Mouse (Mus musculus) forebrain, embryonic 12.5 days (tissue): Measurements from ENCODE around the gene Scrn3. TPM values are rescaled to one million over a fixed set of nuclear protein-coding genes. Genes with fewer than 3 reads are reported as not detected.

Experiments used
- ATAC-seq: fragments of 200-750 bp; cut with Nextera tagmentation; 2 replicates; pipeline ENCODE4 v1.8.0; 2017; ENCODE audit warnings: moderate TSS enrichment; ENCODE audit not compliant: low FRiP score
- H3K27ac ChIP-seq: fragments of 300-500 bp; sonication (generic); 2 replicates; pipeline ENCODE4 v1.5.1; 2016; ENCODE audit warnings: mild to moderate bottlenecking
- H3K27me3 ChIP-seq: fragments of 300-500 bp; sonication (generic); 2 replicates; pipeline ENCODE4 v1.6.1; 2016; ENCODE audit warnings: mild to moderate bottlenecking
- H3K36me3 ChIP-seq: fragments of 300-500 bp; sonication (generic); replicated peaks from 2 replicates; pipeline ENCODE4 v1.6.1; 2016; ENCODE audit warnings: mild to moderate bottlenecking
- H3K4me1 ChIP-seq: fragments of 300-500 bp; sonication (generic); 2 replicates; pipeline ENCODE4 v1.6.1; 2016
- H3K4me2 ChIP-seq: fragments of 300-500 bp; sonication (generic); 2 replicates; pipeline ENCODE4 v1.6.1; 2016; ENCODE audit warnings: mild to moderate bottlenecking, moderate library complexity
- H3K4me3 ChIP-seq: fragments of 300-500 bp; sonication (generic); replicated peaks from 2 replicates; pipeline ENCODE4 v1.5.1; 2016; ENCODE audit warnings: mild to moderate bottlenecking
- H3K9ac ChIP-seq: fragments of 300-500 bp; sonication (generic); 2 replicates; pipeline ENCODE4 v1.6.1; 2016; ENCODE audit warnings: mild to moderate bottlenecking
- H3K9me3 ChIP-seq: fragments of 300-500 bp; sonication (generic); 2 replicates; pipeline ENCODE4 v1.6.1; 2016
- WGBS: fragments of 180-500 bp; shearing (Covaris S2); methylation state at CpG from one replicate; pipeline ENCODE4 v1.1.7; 2016; 5-methylcytosine and 5-hydroxymethylcytosine counted together
- polyA plus RNA-seq: library from polyadenylated mRNA; unstranded; fragments of >200 nt; fragmentation: Nextera tagmentation; extraction: Ambion mirVana; gene quantifications from 2 replicates; pipeline ENCODE4 v1.2.1, GENCODE M21; 2016

Scrn3 gene
- polyA plus RNA-seq, 1 experiment from 2014 or later: 12.7 TPM

DNA sequence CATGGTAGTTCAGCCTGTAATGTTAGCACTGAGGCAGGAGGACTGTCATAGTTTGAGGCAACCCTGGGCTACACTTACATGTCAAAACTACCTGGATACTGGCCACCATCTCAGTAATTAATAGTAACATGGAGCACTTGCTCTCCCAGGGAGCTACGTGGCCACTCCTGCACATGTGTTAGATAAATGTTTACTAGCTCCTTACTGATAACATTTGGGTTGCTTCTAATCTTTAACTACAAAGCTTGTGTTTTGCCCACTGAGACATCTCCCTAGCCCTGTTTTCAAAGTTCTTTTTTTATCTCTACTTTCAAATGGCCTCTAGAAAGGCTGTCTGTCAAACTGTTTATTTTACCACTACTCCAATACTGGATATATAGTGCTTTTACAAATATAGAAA, 10.4 kb upstream of the Scrn3 start:
- Histone ChIP-seq H3K4me2 (no peak overlapping the region), H3K4me3 (no peak overlapping the region), H3K36me3 (peaks cover 23% of the 10 kb centered on the region), H3K27ac (no peak overlapping the region), H3K9me3 (no peaks in the 10 kb centered on the region), H3K4me1 (no peaks in the 10 kb centered on the region), H3K27me3 (no peaks in the 10 kb centered on the region), H3K9ac (no peak overlapping the region)
- 88% methylated on average over 1 of the region's 1 CpGs for WGBS
- no peak for ATAC-seq

GRCm38 (mm10) chr2:73302722-73303121, 9.7 kb upstream of the Scrn3 start:
- Histone ChIP-seq H3K9me3 (no peaks in the 10 kb centered on the region), H3K27me3 (no peaks in the 10 kb centered on the region), H3K27ac (no peak overlapping the region), H3K4me3 (no peak overlapping the region), H3K36me3 (peaks cover 30% of the 10 kb centered on the region), H3K4me1 (no peaks in the 10 kb centered on the region), H3K4me2 (no peak overlapping the region), H3K9ac (no peak overlapping the region)
- no peak for ATAC-seq
- 94% methylated on average over 9 of the region's 9 CpGs for WGBS

DNA sequence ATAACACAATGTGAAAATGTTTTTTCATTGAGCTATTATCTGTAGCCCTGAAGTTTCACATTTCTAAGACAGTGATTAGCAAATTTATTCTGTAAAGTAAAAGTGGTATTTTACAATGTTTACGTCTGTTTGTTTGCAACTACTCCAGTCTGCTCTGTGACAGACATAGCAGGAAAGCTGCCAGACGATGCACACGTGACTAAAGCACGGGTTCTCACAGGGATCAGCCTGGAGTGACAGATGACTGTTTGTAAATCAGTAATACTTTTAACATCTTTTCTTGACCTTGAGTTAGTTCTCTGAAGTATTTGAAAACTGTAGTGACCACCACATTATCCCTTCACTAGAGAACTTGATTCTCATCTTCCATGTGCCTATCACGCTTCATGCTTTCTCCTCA, 7.9 kb upstream of the Scrn3 start:
- 93% methylated on average over 5 of the region's 5 CpGs for WGBS

DNA sequence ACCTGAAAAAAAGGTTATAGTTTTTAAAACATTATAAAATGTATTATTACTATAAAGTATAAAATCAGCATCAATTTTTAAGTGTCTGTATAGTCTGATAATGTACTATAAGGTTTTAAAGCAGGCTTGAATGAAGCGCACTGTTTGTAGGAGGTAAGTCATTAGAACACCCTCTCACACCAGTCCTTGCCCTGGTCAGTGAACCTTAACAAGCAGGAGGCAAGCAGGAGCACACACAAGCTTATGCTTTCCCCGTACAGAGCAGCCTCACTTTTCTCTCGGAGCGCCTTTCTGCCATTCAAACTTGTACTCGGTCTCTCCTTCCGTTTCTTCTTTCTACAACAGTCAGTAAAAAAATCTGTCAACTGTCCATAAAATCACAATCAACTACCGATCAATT, 6.4 kb upstream of the Scrn3 start:
- WGBS: 90% methylated on average over 7 of the region's 7 CpGs
- H3K4me2 ChIP-seq: no peak overlapping the region
- no peak overlapping the region for H3K27ac ChIP-seq
- no peak overlapping the region for H3K9ac ChIP-seq
- peaks cover 46% of the 10 kb centered on the region for H3K36me3 ChIP-seq
- H3K9me3 ChIP-seq: no peaks in the 10 kb centered on the region
- H3K27me3 ChIP-seq: no peaks in the 10 kb centered on the region
- peaks cover 2% of the 10 kb centered on the region; the same call in 1 of the 2 replicates for H3K4me1 ChIP-seq
- H3K4me3 ChIP-seq: no peak overlapping the region
- no peak for ATAC-seq

More for the DNA sequence above, 7.9 kb upstream of the Scrn3 start:
- Histone ChIP-seq H3K4me2 (no peak overlapping the region), H3K4me1 (no peaks in the 10 kb centered on the region), H3K4me3 (no peak overlapping the region), H3K36me3 (peaks cover 41% of the 10 kb centered on the region), H3K9me3 (no peaks in the 10 kb centered on the region), H3K9ac (no peak overlapping the region), H3K27ac (no peak overlapping the region), H3K27me3 (no peaks in the 10 kb centered on the region)
- ATAC-seq: no peak

DNA sequence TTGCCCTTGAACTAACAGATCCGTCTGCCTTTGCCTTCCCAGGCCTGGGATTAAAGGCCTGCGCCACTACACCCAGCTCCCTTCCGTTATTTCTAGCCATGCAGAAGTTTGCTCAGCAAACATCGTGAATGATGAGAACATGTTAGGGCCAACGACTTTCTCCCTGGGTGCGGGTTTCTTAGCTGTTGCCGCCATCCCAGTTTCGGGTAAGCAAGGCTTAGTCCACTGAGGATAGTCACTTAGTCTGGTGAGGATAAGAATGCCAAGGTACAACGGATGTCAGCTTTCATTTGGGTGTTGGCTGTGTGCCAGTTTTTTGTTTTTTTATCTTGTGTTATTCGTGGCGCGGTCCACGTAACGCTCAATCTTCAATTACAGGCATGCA, 708 bp downstream of the Scrn3 start:
- ATAC-seq: peak; percentile 24; the same call in 1 of the 2 replicates
- Histone ChIP-seq H3K4me2 (peak overlapping the region; percentile 52), H3K36me3 (peaks cover 15% of the 10 kb centered on the region; the same call in 1 of the 2 replicates), H3K27me3 (no peaks in the 10 kb centered on the region), H3K4me1 (peaks cover 15% of the 10 kb centered on the region), H3K9ac (peak overlapping the region; percentile 61; the same call in 1 of the 2 replicates), H3K4me3 (peak overlapping the region; percentile 70), H3K9me3 (no peaks in the 10 kb centered on the region), H3K27ac (peak overlapping the region; percentile 78)
- 47% methylated on average over 14 of the region's 14 CpGs for WGBS

DNA sequence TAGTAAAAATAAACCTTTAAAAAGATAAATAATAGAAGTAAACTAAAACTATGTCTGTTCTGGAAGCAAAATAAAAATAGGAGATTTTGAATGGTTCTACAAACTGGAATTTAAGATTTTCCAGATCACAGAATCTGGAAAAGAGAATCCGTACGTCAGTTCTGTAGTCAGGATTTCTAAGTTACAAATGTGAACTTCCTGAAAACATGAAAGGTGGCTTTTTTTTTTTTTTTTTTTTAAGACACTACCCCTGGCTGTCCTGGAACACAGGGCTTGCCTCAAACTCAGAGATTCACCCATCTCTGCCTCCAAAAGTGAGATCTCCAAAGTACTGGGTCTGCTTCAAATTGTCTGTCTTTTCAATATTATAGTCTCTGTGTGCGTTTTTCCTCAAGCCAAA, 1.9 kb downstream of the Scrn3 start:
- peaks cover 5% of the 10 kb centered on the region; the same call in 1 of the 2 replicates for H3K36me3 ChIP-seq
- H3K27ac ChIP-seq: no peak overlapping the region
- H3K4me1 ChIP-seq: peaks cover 15% of the 10 kb centered on the region
- H3K9me3 ChIP-seq: no peaks in the 10 kb centered on the region
- no peak for ATAC-seq
- H3K4me2 ChIP-seq: no peak overlapping the region
- no peak overlapping the region for H3K9ac ChIP-seq
- H3K27me3 ChIP-seq: no peaks in the 10 kb centered on the region
- 98% methylated on average over 3 of the region's 3 CpGs for WGBS
- H3K4me3 ChIP-seq: no peak overlapping the region

DNA sequence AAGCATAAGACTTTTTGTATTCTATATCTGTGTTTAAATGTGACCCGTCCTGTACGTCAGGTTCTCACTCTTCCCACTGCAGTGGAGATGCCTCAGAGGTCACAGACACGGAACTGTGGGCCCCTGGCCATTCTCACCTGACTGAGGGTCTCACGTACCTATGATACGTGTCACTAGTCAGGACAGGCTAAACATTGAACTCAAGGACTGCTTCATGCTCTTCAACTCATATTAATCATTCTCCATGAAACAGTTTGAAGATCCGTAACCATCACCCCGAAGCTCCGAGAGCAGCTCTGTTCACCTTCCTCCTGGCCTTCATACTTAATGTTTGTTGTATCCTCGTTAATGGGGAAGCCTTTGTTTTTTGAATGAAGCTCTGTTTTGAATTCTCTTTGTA, 5.0 kb downstream of the Scrn3 start:
- Histone ChIP-seq H3K27ac (no peak overlapping the region), H3K4me1 (peaks cover 4% of the 10 kb centered on the region), H3K36me3 (no peaks in the 10 kb centered on the region), H3K27me3 (no peaks in the 10 kb centered on the region), H3K4me2 (no peak overlapping the region), H3K9ac (no peak overlapping the region), H3K9me3 (no peaks in the 10 kb centered on the region), H3K4me3 (no peak overlapping the region)
- ATAC-seq: no peak
- WGBS: 90% methylated on average over 9 of the region's 9 CpGs

- H3K27me3 ChIP-seq: no peaks in the 10 kb centered on the region
- no peak overlapping the region for H3K9ac ChIP-seq
- H3K36me3 ChIP-seq: no peaks in the 10 kb centered on the region
- no peaks in the 10 kb centered on the region for H3K9me3 ChIP-seq
- 86% methylated on average over 5 of the region's 5 CpGs for WGBS
- no peaks in the 10 kb centered on the region for H3K4me1 ChIP-seq
- H3K4me3 ChIP-seq: no peak overlapping the region
- no peak for ATAC-seq
- H3K4me2 ChIP-seq: no peak overlapping the region
- no peak overlapping the region for H3K27ac ChIP-seq
Observed at GRCm38 (mm10) chr2:73319218-73319617, 6.8 kb downstream of the Scrn3 start.

DNA sequence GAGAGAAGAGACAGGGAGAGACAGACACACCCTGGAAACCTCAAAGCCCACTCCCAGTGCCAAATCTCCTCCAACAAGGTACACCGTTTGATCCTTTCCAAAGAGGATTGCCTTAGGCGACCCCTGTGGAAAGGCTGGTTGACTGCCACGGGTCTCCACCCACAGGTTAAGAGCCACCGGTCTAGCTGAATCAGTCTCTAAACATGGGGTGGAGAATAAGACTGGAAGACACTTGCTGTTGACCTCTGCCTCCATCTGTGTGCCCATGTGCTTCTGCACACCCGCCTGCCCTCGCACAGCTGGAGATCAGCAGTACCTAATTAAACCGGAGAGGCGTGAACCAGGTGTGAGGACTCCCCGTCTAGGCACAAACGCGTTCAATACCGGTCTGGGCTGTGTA, 10.6 kb downstream of the Scrn3 start:
- Histone ChIP-seq H3K9me3 (no peaks in the 10 kb centered on the region), H3K27ac (no peak overlapping the region), H3K4me1 (no peaks in the 10 kb centered on the region), H3K9ac (no peak overlapping the region), H3K4me3 (no peak overlapping the region), H3K4me2 (no peak overlapping the region), H3K36me3 (no peaks in the 10 kb centered on the region), H3K27me3 (no peaks in the 10 kb centered on the region)
- no peak for ATAC-seq
- 66% methylated on average over 12 of the region's 12 CpGs for WGBS

DNA sequence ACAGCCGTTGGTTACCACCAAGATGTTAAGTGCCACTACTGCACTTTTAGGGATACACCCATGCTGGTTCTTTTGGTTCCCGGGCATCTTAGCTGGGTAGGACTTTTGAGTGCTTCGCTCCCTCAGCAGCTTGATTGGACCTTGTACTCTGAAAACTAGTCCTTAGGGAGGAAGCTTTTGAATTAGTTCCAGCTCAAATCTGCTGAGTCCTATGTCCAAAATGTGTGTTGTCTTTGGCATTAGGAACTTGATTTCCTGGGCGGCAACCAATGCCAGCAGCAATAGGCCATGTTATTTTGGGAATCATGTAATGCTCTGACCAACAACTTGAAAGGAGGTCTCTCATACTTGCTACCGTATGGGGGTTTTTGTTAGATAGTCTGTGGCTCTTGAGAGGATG, 13.5 kb downstream of the Scrn3 start:
- H3K4me2 ChIP-seq: no peak overlapping the region
- 89% methylated on average over 5 of the region's 5 CpGs for WGBS
- H3K36me3 ChIP-seq: no peaks in the 10 kb centered on the region
- no peaks in the 10 kb centered on the region for H3K27me3 ChIP-seq
- H3K4me3 ChIP-seq: no peak overlapping the region
- no peaks in the 10 kb centered on the region for H3K4me1 ChIP-seq
- no peaks in the 10 kb centered on the region for H3K9me3 ChIP-seq
- ATAC-seq: no peak
- H3K9ac ChIP-seq: no peak overlapping the region
- H3K27ac ChIP-seq: no peak overlapping the region

DNA sequence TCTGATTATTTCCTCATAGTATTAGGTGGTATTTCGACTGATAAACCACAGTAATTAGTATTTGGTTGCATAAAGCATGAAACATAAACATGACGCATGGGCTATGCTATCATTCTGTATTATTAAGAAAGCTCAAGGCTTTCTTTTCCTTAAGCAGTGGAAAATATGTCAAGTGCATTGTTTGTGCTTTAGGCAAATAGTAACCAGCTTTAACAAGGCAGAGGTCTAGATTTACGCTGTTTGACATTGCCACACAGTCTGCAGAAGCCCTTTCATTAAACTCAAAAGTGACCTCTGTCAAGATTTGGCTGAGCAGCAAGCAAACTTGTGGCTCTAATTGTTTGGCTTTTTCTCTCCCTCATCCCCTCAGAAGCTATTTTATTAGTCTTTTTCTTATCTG, 23.5 kb downstream of the Scrn3 start:
- Histone ChIP-seq H3K4me1 (no peaks in the 10 kb centered on the region), H3K27ac (no peak overlapping the region), H3K9ac (no peak overlapping the region), H3K9me3 (no peaks in the 10 kb centered on the region), H3K4me3 (no peak overlapping the region), H3K36me3 (no peaks in the 10 kb centered on the region), H3K27me3 (no peaks in the 10 kb centered on the region), H3K4me2 (no peak overlapping the region)
- WGBS: 92% methylated on average over 3 of the region's 3 CpGs
- no peak for ATAC-seq

GRCm38 (mm10) chr2:73338415-73338814, 26.0 kb downstream of the Scrn3 start:
- Histone ChIP-seq H3K4me1 (no peaks in the 10 kb centered on the region), H3K9me3 (no peaks in the 10 kb centered on the region), H3K27me3 (no peaks in the 10 kb centered on the region), H3K4me3 (no peak overlapping the region), H3K27ac (no peak overlapping the region), H3K9ac (no peak overlapping the region), H3K4me2 (no peak overlapping the region), H3K36me3 (no peaks in the 10 kb centered on the region)
- no peak for ATAC-seq
- 80% methylated on average over 8 of the region's 8 CpGs for WGBS

- WGBS: 92% methylated on average over 5 of the region's 5 CpGs
- Histone ChIP-seq H3K36me3 (no peaks in the 10 kb centered on the region), H3K9me3 (no peaks in the 10 kb centered on the region), H3K9ac (no peak overlapping the region), H3K4me1 (peaks cover 9% of the 10 kb centered on the region), H3K27me3 (no peaks in the 10 kb centered on the region), H3K4me2 (no peak overlapping the region), H3K4me3 (no peak overlapping the region), H3K27ac (no peak overlapping the region)
- no peak for ATAC-seq
Observed at GRCm38 (mm10) chr2:73343701-73344100, 31.3 kb downstream of the Scrn3 start.
